Mouse (Mus musculus): Measurements from ENCODE around the gene Pcyt2. TPM values are rescaled to one million over a fixed set of nuclear protein-coding genes. Genes with fewer than 3 reads are reported as not detected.
A peak's percentile ranks its signal among the peaks of the same experiment; 100 is the strongest.

Pcyt2 gene
- total and polyA plus RNA-seq, 2 experiments from 2014 or later: 69.6 to 76.7 TPM

DNA sequence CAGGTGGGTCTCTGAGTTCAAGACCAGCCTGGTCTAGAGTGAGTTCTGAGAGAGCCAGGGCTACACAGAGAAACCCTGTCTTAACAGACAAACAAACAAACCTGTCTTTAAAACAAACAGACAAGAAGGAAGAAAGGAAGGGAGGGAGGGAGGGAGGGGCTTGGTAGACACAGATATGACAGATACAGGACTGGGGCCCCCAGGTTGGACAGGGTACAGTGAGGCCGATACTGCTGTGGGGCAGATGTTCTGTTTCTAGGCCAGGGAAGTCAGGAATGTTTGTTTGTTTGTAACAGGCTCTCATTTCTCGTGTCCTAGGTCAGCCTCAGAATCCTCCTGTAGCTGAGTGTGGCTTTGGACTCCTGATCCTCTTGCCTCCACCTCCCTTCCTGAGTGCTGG, 14.2 kb downstream of the Pcyt2 start:
- Histone ChIP-seq H3K9ac (replicated peaks; ENCODE audit: low read depth, low read length) (no peak overlapping the region), H3K36me3 (replicated peaks; ENCODE audit: control insufficient read depth, insufficient read depth, low read length) (peaks cover 53% of the 10 kb centered on the region), H3K9me3 (replicated peaks; ENCODE audit: control insufficient read depth, low read length) (no peaks in the 10 kb centered on the region), H3K4me2 (ENCODE audit: low read depth, low read length) (no peak overlapping the region), H3K4me3 (ENCODE audit: low read depth, low read length) (no peak overlapping the region), H3K4me1 (ENCODE audit: control insufficient read depth, insufficient read depth) (peaks cover 20% of the 10 kb centered on the region; the same call in 1 of the 2 replicates), H3K27ac (ENCODE audit: low read depth) (no peak overlapping the region), H3K27me3 (ENCODE audit: control insufficient read depth, insufficient read depth, low read length) (no peaks in the 10 kb centered on the region)
- ATAC-seq (ENCODE audit: insufficient read depth, low read depth): no peak
- DNase-seq (ENCODE audit: low spot score): no peak
- TF ChIP-seq CTCF (IDR thresholded peaks at IDR 0.05; ENCODE audit: low read depth): no peak
- TF ChIP-seq EP300 (IDR thresholded peaks at IDR 0.05; ENCODE audit: low read depth): no peak
- WGBS: 82% methylated on average over 2 of the region's 2 CpGs

DNA sequence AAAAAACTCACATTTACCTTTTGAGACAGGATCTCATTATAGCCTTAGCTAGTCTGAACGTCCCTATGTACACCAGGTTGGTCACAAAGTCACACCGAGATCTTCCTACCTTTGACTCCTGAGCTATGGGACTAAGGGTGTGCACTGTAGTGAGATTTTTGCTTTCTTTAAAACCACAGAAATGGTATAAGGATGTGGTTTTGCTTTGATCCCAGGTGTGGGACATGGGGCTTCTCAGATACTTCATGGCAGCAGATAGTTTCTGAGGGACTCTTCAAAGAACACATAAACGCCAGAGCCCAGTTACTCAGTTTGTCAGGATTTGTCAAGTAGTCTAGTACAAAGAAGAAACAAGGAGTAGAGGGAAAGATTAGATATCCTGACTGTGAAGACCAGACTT, 17.0 kb downstream of the Pcyt2 start:
- Histone ChIP-seq H3K4me3 (ENCODE audit: low read depth, low read length) (no peak overlapping the region), H3K27ac (ENCODE audit: low read depth) (no peak overlapping the region), H3K27me3 (ENCODE audit: control insufficient read depth, insufficient read depth, low read length) (no peaks in the 10 kb centered on the region), H3K36me3 (replicated peaks; ENCODE audit: control insufficient read depth, insufficient read depth, low read length) (peaks cover 61% of the 10 kb centered on the region), H3K9ac (replicated peaks; ENCODE audit: low read depth, low read length) (no peak overlapping the region), H3K9me3 (replicated peaks; ENCODE audit: control insufficient read depth, low read length) (no peaks in the 10 kb centered on the region), H3K4me1 (ENCODE audit: control insufficient read depth, insufficient read depth) (peaks cover 12% of the 10 kb centered on the region), H3K4me2 (ENCODE audit: low read depth, low read length) (no peak overlapping the region)
- ATAC-seq (ENCODE audit: insufficient read depth, low read depth) (no peak), DNase-seq (ENCODE audit: low spot score) (no peak)
- WGBS: 91% methylated on average over 3 of the region's 3 CpGs
- TF ChIP-seq CTCF (IDR thresholded peaks at IDR 0.05; ENCODE audit: low read depth) (no peak), EP300 (IDR thresholded peaks at IDR 0.05; ENCODE audit: low read depth) (no peak)

DNA sequence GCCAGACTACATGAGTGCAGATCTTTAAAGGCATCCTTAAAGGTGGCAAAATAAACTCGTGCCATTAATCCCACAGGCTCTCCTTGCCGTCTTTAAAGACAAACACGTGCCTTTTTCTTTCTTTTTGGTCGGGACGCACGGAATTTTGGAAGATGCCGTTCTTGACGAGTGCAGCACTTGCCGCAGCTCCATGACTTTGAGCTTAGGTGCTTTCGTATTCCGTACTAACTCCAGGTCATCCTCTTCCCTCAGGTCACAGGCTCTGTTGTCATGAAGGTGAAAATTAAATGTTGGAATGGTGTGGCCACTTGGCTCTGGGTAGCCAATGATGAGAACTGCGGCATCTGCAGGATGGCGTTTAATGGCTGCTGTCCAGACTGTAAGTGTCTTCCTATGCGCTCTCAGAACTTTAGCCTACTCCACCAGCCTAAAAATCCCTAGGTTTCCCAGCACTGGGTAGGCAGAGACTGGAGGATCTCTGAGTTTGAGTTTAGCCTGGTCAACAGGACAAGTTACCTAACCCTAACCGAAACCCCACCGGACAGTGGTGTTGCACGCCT, 18.7 kb downstream of the Pcyt2 start:
- Histone ChIP-seq H3K36me3 (replicated peaks; ENCODE audit: control insufficient read depth, insufficient read depth, low read length) (peaks cover 59% of the 10 kb centered on the region), H3K27ac (ENCODE audit: low read depth) (peak overlapping the region; percentile 79; the same call in 1 of the 2 replicates), H3K4me1 (ENCODE audit: control insufficient read depth, insufficient read depth) (peaks cover 12% of the 10 kb centered on the region), H3K4me2 (ENCODE audit: low read depth, low read length) (peak overlapping the region; percentile 71), H3K9me3 (replicated peaks; ENCODE audit: control insufficient read depth, low read length) (no peaks in the 10 kb centered on the region), H3K27me3 (ENCODE audit: control insufficient read depth, insufficient read depth, low read length) (no peaks in the 10 kb centered on the region), H3K9ac (replicated peaks; ENCODE audit: low read depth, low read length) (peak overlapping the region; percentile 49; the same call in 1 of the 2 replicates), H3K4me3 (ENCODE audit: low read depth, low read length) (peak overlapping the region; percentile 89)
- ATAC-seq (ENCODE audit: insufficient read depth, low read depth) (no peak), DNase-seq (ENCODE audit: low spot score) (no peak)
- 42% methylated on average over 17 of the region's 17 CpGs for WGBS
- TF ChIP-seq CTCF (IDR thresholded peaks at IDR 0.05; ENCODE audit: low read depth) (no peak), EP300 (IDR thresholded peaks at IDR 0.05; ENCODE audit: low read depth) (no peak)

DNA sequence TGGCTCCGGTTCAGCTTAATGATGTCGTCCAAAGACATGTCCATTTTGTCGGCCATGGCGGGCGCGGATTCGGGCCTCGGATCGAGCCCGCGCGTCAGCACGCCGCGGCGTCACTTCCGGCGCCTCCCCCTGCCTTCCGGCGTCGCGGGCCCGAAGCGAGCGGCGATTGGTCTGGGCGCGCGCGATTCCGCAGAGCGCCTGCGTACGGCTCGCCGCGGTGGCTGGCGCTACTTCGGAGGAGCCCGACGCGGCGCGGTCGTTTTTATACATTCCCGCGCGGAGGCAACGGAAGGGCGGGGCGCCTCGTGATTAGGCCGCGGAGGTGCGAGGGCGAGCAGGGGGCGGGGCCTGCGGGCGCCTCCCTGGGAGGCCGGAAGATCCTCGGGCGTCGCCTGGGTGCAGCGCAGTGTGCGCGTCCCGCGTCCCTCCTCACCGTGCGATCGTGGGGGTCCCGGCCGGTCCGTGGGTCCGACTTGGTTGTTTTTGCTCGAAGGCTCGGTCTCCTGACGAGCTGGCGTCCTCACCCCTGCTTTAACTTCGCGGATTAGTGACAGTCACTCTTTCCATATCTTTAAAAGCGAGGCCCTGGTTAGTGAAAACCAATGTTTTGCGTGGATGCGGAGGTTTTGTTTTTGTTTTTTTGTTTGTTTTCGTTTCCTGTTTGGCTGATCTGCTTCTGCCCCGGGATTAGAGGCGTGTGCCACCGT, 19.3 kb downstream of the Pcyt2 start, which contains the start of the genes Alyref and Anapc11:
Gene Alyref, minus strand, starts transcription at position 83 of the 707 bp plus-strand sequence.
Gene Anapc11, plus strand, starts transcription at position 139 of the 707 bp plus-strand sequence.
- Histone ChIP-seq H3K27me3 (ENCODE audit: control insufficient read depth, insufficient read depth, low read length) (no peaks in the 10 kb centered on the region), H3K9me3 (replicated peaks; ENCODE audit: control insufficient read depth, low read length) (no peaks in the 10 kb centered on the region), H3K4me3 (ENCODE audit: low read depth, low read length) (peak within 1 kb of the TSS; percentile 89), H3K4me2 (ENCODE audit: low read depth, low read length) (peak within 1 kb of the TSS; percentile 92), H3K36me3 (replicated peaks; ENCODE audit: control insufficient read depth, insufficient read depth, low read length) (peaks cover 59% of the 10 kb centered on the region), H3K9ac (replicated peaks; ENCODE audit: low read depth, low read length) (peak within 1 kb of the TSS; percentile 97), H3K4me1 (ENCODE audit: control insufficient read depth, insufficient read depth) (peaks cover 12% of the 10 kb centered on the region), H3K27ac (ENCODE audit: low read depth) (peak within 1 kb of the TSS; percentile 90)
- DNase-seq (ENCODE audit: low spot score) (peak; percentile 94), ATAC-seq (ENCODE audit: insufficient read depth, low read depth) (peak; percentile 97)
- TF ChIP-seq CTCF (IDR thresholded peaks at IDR 0.05; ENCODE audit: low read depth): no peak
- TF ChIP-seq EP300 (IDR thresholded peaks at IDR 0.05; ENCODE audit: low read depth): peak; percentile 82; the same call in 1 of the 2 replicates
- WGBS: under 1% methylated on average over 87 of the region's 88 CpGs

DNA sequence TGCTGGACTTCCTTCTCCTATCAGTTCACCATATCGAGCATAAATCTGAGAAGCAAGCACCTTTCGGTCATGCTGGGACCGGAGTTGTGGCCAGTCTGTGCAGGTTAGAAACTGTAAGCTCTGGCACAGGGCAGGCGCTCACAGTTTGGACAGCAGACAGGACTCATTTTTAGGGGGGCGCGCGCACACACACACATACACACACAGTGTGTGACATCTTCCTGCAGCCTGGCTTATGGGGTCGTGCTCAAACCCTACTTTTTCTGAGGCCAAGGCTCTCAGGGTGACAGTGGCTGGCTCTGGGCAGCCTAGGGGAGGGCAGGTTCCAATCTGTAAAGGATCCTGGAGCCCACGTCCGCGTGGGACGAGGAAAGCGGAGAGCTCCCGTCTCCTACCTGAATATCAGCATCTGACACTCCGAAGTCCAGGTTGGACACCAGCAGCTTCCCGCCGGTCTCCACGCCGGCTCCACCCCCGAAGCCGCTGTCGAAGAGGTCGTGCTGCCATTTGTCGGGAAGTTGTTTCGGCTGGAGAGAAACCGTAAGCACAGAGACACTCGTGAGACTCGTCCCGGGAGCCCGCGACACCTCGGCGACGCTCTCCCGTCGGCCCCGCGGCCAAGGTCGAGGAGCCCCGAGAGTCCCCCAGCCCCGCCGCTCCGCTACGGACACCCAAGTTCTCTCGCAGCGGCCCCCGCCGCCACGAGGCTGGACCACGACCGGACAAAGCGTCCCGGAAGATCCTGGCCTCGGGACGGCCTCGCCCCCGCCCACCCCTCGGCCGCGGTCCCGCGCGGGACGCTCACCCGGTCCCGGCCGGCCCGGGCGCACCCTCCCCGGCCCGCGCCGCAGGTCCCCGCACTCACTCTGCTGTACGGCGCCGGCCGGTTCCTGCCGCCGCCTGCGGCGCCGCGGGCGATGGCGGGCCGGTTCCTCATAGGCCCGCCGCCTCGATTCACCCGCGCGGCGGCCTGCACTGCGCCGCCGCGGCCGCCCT, 20.2 kb downstream of the Pcyt2 start:
- WGBS: 4% methylated on average over 82 of the region's 99 CpGs
- H3K9ac ChIP-seq (replicated peaks; ENCODE audit: low read depth, low read length): peak overlapping the region; percentile 97
- H3K36me3 ChIP-seq (replicated peaks; ENCODE audit: control insufficient read depth, insufficient read depth, low read length): peaks cover 58% of the 10 kb centered on the region
- H3K4me3 ChIP-seq (ENCODE audit: low read depth, low read length): peak overlapping the region; percentile 89
- TF ChIP-seq CTCF (IDR thresholded peaks at IDR 0.05; ENCODE audit: low read depth) (no peak), EP300 (IDR thresholded peaks at IDR 0.05; ENCODE audit: low read depth) (no peak)
- peak overlapping the region; percentile 90 for H3K27ac ChIP-seq (ENCODE audit: low read depth)
- peak; percentile 36 for ATAC-seq (ENCODE audit: insufficient read depth, low read depth)
- H3K4me1 ChIP-seq (ENCODE audit: control insufficient read depth, insufficient read depth): peaks cover 12% of the 10 kb centered on the region
- H3K27me3 ChIP-seq (ENCODE audit: control insufficient read depth, insufficient read depth, low read length): no peaks in the 10 kb centered on the region
- DNase-seq (ENCODE audit: low spot score): peak; percentile 41
- peak overlapping the region; percentile 92 for H3K4me2 ChIP-seq (ENCODE audit: low read depth, low read length)
- no peaks in the 10 kb centered on the region for H3K9me3 ChIP-seq (replicated peaks; ENCODE audit: control insufficient read depth, low read length)
